In the genomic region with DNA sequence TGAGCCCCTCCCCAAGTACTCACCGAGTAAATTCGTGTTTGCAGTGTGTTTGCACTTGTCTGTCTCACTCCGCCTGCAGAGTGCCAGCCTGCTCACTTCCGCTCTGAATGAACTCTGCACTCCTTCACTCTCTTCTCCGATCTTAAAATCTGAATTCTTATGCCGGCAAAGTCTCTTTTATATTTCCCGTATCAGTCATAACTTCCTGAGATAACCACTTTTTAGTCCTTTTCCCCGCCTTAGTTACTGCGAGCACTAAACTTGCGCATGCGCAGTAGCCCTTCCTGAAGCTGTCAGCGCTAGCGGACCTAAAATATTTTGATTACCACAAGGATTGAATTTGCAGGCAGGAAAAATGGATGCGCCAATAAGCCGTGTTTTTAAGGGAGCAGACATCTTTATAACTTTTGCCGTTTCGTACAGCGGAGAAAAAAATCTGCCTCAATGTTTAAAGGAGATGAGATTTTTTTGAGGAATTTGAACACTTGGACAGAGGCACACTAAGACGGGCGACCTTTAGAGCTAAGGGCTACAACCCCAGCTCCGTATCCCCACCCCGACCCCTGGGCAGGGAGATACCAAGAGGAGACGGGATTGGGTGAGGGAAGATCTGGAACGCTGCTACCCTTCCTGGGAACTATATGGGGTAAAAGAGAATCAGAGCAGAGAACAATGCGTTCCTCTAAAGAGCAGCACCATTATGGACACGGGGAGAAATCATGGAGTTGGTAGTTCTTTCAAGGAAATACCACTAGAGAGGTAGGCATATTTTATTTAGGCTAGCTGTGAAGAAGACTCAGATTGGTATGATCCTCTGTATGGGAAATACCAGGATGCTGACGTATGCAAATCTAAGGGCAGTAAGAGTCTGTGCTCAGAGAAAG, we compare ENCODE assay signal across 8 mouse cellular contexts. TPM values are rescaled to one million over a fixed set of nuclear protein-coding genes. Genes with fewer than 3 reads are reported as not detected.
A peak's percentile ranks its signal among the peaks of the same experiment; 100 is the strongest.
DNase-seq lines count a peak whose midpoint lies in the region; ATAC-seq and TF ChIP-seq lines count a peak whose summit lies in the region.

Gene Zfp300, minus strand, starts transcription at position 545 of the 884 bp plus-strand sequence.

- ATAC-seq in forebrain, embryonic 12.5 days (ENCODE audit: low FRiP score) = peak; percentile 93
- ATAC-seq in heart, postnatal 0 days (ENCODE audit: insufficient read depth, low read depth) = peak; percentile 80
- no peak; the same call in 1 of the 2 replicates for ATAC-seq in liver, embryonic 12.5 days
- ATAC-seq in stomach, embryonic 15.5 days (ENCODE audit: insufficient read depth, low FRiP score, low read depth) = peak; percentile 60; the same call in 1 of the 2 replicates

- no peak for TF ChIP-seq CTCF in heart, postnatal 0 days (IDR thresholded peaks at IDR 0.05; ENCODE audit: low read depth)

- DNase-seq in CD8-positive naive resting alpha-beta T cell, adult 2 months (ENCODE audit: low read depth in 2 of 2, low spot score in 2 of 2) = peak; percentile 54 to 56
- DNase-seq in c-Kit-positive CD71-negative TER-119-negative erythroid progenitor cells, embryonic 14.5 days (ENCODE audit: low read depth) = peak; percentile 35
- DNase-seq in heart, postnatal 0 days (ENCODE audit: low spot score) = peak; percentile 41
- peak; percentile 71 to 81 for DNase-seq in kidney, postnatal 25 days
- DNase-seq in naive thymus-derived CD4-positive, alpha-beta T cell, adult 2 months (ENCODE audit: low read depth) = peak; percentile 85

- H3K4me3 ChIP-seq in forebrain, embryonic 12.5 days (replicated peaks) = peak within 1 kb of the TSS; percentile 41
- H3K4me3 ChIP-seq in heart, postnatal 0 days (ENCODE audit: low read depth, low read length) = peak within 1 kb of the TSS; percentile 50
- peak within 1 kb of the TSS; percentile 54 for H3K4me3 ChIP-seq in liver, embryonic 12.5 days
- H3K4me3 ChIP-seq in stomach, embryonic 15.5 days (replicated peaks) = peak within 1 kb of the TSS; percentile 45

- H3K4me2 ChIP-seq in forebrain, embryonic 12.5 days = peak within 1 kb of the TSS; percentile 51
- peak within 1 kb of the TSS; percentile 58 for H3K4me2 ChIP-seq in heart, postnatal 0 days (ENCODE audit: low read depth, low read length)
- peak within 1 kb of the TSS; percentile 64 for H3K4me2 ChIP-seq in liver, embryonic 12.5 days
- H3K4me2 ChIP-seq in stomach, embryonic 15.5 days = peak within 1 kb of the TSS; percentile 49

- H3K4me1 ChIP-seq in forebrain, embryonic 12.5 days = no peaks in the 10 kb centered on the region
- H3K4me1 ChIP-seq in heart, postnatal 0 days (ENCODE audit: control insufficient read depth, insufficient read depth) = no peaks in the 10 kb centered on the region
- H3K4me1 ChIP-seq in liver, embryonic 12.5 days = no peaks in the 10 kb centered on the region
- H3K4me1 ChIP-seq in stomach, embryonic 15.5 days = no peaks in the 10 kb centered on the region

- 0 out of 2 replicates have a peak within 1 kb of the TSS, but pooled peaks have one; percentile 17 for H3K9ac ChIP-seq in forebrain, embryonic 12.5 days
- peak within 1 kb of the TSS; percentile 25; the same call in 1 of the 2 replicates for H3K9ac ChIP-seq in heart, postnatal 0 days (replicated peaks; ENCODE audit: low read depth, low read length)
- H3K9ac ChIP-seq in liver, embryonic 12.5 days = no peak within 1 kb of the TSS
- no peak within 1 kb of the TSS for H3K9ac ChIP-seq in stomach, embryonic 15.5 days

- H3K36me3 ChIP-seq in forebrain, embryonic 12.5 days (replicated peaks) = no peaks in the 10 kb centered on the region
- no peaks in the 10 kb centered on the region for H3K36me3 ChIP-seq in heart, postnatal 0 days (replicated peaks; ENCODE audit: control insufficient read depth, insufficient read depth, low read length)
- H3K36me3 ChIP-seq in liver, embryonic 12.5 days = no peaks in the 10 kb centered on the region
- H3K36me3 ChIP-seq in stomach, embryonic 15.5 days = no peaks in the 10 kb centered on the region

- no peaks in the 10 kb centered on the region for H3K27me3 ChIP-seq in forebrain, embryonic 12.5 days
- H3K27me3 ChIP-seq in heart, postnatal 0 days (ENCODE audit: control insufficient read depth, insufficient read depth, low read length) = no peaks in the 10 kb centered on the region
- no peaks in the 10 kb centered on the region for H3K27me3 ChIP-seq in liver, embryonic 12.5 days (replicated peaks)
- no peaks in the 10 kb centered on the region for H3K27me3 ChIP-seq in stomach, embryonic 15.5 days (replicated peaks)

- TF ChIP-seq EP300 in heart, postnatal 0 days (IDR thresholded peaks at IDR 0.05; ENCODE audit: low read depth) = no peak

- H3K9me3 ChIP-seq in forebrain, embryonic 12.5 days = no peaks in the 10 kb centered on the region
- H3K9me3 ChIP-seq in heart, postnatal 0 days (replicated peaks; ENCODE audit: control insufficient read depth, low read length) = no peaks in the 10 kb centered on the region
- H3K9me3 ChIP-seq in liver, embryonic 12.5 days (replicated peaks) = no peaks in the 10 kb centered on the region
- no peaks in the 10 kb centered on the region for H3K9me3 ChIP-seq in stomach, embryonic 15.5 days

- peak within 1 kb of the TSS; percentile 74 for H3K27ac ChIP-seq in forebrain, embryonic 12.5 days
- H3K27ac ChIP-seq in heart, postnatal 0 days (ENCODE audit: low read depth) = peak within 1 kb of the TSS; percentile 57
- H3K27ac ChIP-seq in liver, embryonic 12.5 days = no peak within 1 kb of the TSS
- H3K27ac ChIP-seq in stomach, embryonic 15.5 days = peak within 1 kb of the TSS; percentile 40; the same call in 1 of the 2 replicates

- 26% methylated on average over 27 of the region's 27 CpGs for WGBS in forebrain, embryonic 12.5 days
- 18% methylated on average over 27 of the region's 27 CpGs for WGBS in heart, postnatal 0 days
- WGBS in liver, embryonic 12.5 days (ENCODE audit: insufficient replicate concordance) = 12% methylated on average over 27 of the region's 27 CpGs
- WGBS in stomach, embryonic 15.5 days = 15% methylated on average over 27 of the region's 27 CpGs

RNA-seq across cellular contexts. Expression of gene Zfp300, which starts in this region (rescaled TPM):
- polyA plus RNA-seq in forebrain, embryonic 12.5 days (2016; fragmentation: Nextera tagmentation; extraction: Ambion mirVana) = 2.6 and 3.2 TPM in 2 replicates
- 0.35 TPM in 1 of 2 replicates, not detected in the other for total RNA-seq in heart, postnatal 0 days (2014; rRNA removed; ENCODE audit: low replicate concordance)
- 0.22 and 0.51 TPM in 2 replicates for polyA plus RNA-seq in heart, postnatal 0 days (2015; fragmentation: Nextera tagmentation; extraction: Ambion mirVana)
- 0.07 and 0.24 TPM in 2 replicates for polyA plus RNA-seq in liver, embryonic 12.5 days (2016; fragmentation: Nextera tagmentation; extraction: Ambion mirVana)
- 1.0 and 1.5 TPM in 2 replicates for polyA plus RNA-seq in stomach, embryonic 15.5 days (2015; fragmentation: Nextera tagmentation; extraction: Ambion mirVana)

Comparison
In these comparisons a context has a peak if more than half of its experiments do, and no peak if none do; other contexts are left out.
1. Peak in DNase-seq, ATAC-seq, H3K4me3 ChIP-seq, H3K27ac ChIP-seq, H3K9ac ChIP-seq and H3K4me2 ChIP-seq in heart, postnatal 0 days; RNA of the gene not detected or under 1 TPM.
2. DNase-seq: peak in every context shown above with its lines; median percentile 85 in naive thymus-derived CD4-positive, alpha-beta T cell, adult 2 months; 76 in kidney, postnatal 25 days; 55 in CD8-positive naive resting alpha-beta T cell, adult 2 months; 41 in heart, postnatal 0 days; 35 in c-Kit-positive CD71-negative TER-119-negative erythroid progenitor cells, embryonic 14.5 days.